Mouse (Mus musculus) layer of hippocampus, postnatal 14 days (tissue): ENCODE results near the gene Loxl3. TPM values are rescaled to one million over a fixed set of nuclear protein-coding genes. Genes with fewer than 3 reads are reported as not detected.

Experiments
- DNase-seq, 2 experiments: peaks; one replicate each; pipeline ENCODE4 v3.0.0; 2021 to 2022; ENCODE audit warnings: low spot score in 2 of 2, mixed read lengths in 1 of 2
- total RNA-seq, 2 experiments: library from RNA; stranded (reverse); gene quantifications; 2 replicates each; pipeline ENCODE4 v1.2.3; 2021

Loxl3 gene
- total RNA-seq, 2 experiments from 2014 or later: 2.3 to 3.8 TPM

DNA sequence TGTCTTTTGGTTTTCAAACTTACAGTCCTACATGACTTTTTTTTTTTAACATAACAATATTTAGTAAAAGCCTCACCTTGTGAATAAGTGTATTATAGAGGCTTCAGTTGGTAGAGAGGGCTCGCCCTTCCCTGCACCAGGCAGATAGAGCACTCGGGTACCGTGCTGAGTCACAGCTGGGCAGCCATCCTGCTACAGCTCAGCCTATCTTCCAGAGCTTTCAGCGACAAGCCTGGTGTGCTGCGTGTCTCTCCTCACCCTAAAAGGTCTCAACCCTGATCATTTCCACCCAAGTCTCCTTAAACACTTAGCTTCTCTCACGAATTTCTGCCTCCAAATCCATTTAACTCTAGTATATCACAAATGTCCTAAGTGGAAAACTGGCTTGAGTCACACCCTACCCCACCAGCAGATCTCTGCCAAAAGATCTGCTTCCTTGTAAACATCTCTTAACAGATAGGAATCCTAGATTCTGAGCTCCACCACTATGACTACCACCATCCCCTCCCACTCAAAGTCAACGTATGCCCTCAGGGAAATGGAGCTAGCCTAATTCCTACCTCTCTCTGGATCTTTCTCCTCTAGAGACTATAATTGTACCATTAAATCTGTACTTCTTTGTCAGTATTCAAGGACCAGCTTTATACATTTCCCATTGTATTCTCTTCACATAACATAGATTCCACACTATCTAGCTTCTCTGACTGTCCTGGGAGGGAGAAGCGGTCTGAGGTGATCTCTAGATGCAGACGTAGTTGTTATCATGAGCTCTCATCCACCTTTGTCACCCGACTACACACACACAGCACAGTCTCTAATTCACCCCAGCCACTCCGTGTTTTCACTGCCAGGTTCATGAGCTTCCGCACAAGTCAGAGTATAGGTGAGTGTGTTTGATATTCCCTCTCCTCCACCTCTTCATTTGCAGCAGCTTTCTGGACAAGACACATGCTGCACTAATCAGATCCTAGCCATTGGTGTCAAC is 19.2 kb upstream of the Loxl3 start:
- DNase-seq: no peak

GRCm38 (mm10) chr6:83015749-83016148 is 18.2 kb upstream of the Loxl3 start:
- DNase-seq: no peak

DNA sequence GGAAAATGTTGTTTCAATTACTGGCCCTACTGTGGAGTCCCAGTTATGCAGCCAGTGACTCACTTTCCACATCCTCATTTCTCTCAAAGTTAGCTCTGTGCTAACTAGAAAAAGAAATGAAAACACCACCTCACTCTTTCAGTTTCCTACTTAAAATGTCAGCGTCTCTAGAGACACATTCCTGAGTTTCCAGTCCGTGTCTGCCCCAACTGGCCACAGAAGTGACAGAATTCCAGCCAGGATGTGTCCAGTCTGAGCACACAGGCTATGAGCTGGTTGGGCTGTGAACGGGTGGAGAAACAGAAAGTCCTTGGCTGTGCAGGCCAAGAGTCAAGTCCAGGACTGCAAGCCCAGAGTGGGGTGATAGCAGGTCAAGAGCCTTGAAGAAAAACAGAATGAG is 16.8 kb upstream of the Loxl3 start:
- no peak for DNase-seq

- DNase-seq: no peak
These were observed 14.9 kb upstream of the Loxl3 start for GRCm38 (mm10) chr6:83019044-83019443.

DNA sequence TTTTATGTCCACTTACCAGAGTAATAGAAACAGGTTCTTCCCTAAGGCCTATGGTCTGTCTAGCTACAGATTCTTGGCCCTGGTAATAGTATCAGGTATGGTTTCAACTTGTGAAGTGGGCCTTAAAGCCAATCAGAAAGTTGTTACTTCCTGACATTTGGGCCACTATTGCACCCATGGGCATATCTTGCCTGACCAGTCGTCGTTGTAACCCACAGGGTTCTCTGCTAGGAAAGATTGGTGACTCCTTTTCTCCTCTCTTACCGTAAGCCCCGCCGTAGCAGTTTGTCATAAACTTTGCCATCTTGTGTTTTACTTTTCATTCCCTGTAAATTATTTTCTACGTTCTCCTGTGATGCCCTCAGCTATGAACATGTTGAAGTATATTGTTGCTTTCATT is 13.9 kb upstream of the Loxl3 start:
- DNase-seq: no peak

DNA sequence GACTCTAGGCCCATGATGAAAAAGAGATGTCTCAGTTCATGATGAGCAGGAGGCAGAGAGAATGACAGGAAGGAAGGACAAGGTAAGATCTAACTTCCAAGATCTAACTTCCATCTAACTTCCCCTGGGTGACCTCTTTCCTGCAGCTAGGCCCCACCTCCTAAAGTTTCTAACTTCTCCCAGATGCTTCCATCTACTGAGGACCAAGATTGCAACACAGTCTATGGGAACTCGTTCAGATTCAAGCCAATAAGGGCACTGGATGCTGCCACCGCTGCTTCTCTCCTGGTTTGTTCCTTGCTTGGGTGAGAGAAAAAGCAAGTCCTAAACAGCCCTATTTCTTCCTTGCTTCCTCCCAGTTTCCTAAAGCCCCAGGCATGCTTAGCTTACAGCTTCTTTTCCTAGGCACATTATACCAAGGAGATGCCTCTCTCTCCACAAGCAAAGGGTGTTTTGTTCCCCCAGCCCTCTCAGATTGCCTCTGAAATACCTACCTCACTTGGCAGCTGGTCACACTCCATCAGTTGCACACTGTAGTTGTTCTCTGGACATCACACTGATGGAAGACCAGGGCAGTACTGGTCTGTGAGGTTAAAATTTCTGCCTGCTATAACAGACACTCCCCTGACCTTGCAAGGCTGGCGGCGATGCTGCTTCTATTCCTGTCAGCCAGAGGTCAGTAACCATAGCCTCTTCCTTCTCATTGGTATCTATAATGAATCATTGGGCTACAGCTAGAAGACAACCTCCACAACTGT is 13.0 kb upstream of the Loxl3 start:
- DNase-seq: no peak

GRCm38 (mm10) chr6:83023008-83023407 is 11.0 kb upstream of the Loxl3 start:
- no peak for DNase-seq

GRCm38 (mm10) chr6:83023786-83024185 is 10.2 kb upstream of the Loxl3 start:
- DNase-seq: no peak

DNA sequence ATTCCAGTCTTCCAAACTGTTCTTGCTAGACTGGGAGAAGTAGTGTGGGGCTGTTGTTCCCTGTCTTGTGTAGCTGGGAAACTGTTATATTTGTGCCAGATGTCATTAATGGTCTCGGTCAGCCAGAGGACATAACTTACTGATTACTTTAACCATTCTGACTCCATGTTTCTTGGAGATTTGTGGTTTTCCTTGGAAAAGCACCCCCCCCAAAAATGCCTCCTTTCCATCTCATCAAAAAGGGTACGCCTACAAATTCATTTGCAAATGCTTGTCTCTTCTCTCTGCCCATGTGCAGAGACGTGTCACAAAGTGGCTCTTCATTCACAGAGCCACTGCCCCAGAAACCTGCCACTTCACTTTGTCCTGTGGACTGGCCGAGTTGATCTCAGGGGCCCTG is 9.6 kb upstream of the Loxl3 start:
- DNase-seq: no peak

DNA sequence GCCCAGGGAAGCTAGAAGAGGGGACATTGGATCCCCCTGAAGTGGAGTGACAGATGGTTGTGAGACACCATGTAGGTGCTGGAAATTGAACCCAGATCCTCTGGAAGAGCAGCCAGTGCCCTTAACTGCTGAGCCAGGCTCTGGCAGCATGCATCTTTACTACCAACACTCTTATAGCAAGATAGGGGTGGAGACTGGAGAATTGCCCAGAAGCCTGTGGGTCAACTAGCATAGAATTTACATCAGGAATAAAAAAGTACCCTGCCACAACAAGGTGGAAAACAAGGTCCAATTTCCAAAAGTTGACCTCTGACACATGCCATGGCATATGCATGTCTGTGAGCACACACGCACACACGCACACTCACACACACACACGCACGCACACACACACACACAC is 8.8 kb upstream of the Loxl3 start:
- DNase-seq: no peak

DNA sequence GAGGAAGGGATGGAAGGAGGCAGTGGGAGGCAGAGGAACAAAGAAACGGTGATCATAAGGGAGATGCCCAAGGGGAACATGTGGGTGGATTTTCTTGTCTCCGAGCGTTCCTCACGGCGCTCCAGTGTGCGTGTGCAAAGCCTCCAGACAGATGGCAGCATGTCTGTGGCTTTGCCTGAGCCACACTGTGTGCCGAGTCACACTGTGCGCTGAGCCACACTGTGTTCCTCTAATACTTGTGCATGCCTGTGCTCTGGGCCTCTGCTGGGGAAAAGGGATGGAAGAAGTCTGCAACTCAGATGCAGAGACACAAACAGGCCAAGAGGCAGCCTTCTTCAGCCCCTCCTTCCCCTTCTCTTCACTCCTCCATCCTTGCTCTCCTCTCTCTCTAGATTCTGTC is 6.7 kb upstream of the Loxl3 start:
- DNase-seq: no peak

- DNase-seq: no peak
These were observed 6.3 kb upstream of the Loxl3 start for GRCm38 (mm10) chr6:83027706-83028105.

- no peak for DNase-seq
These were observed 4.2 kb upstream of the Loxl3 start for GRCm38 (mm10) chr6:83029777-83030176.

- no peak for DNase-seq
These were observed 2.9 kb upstream of the Loxl3 start for GRCm38 (mm10) chr6:83031111-83031510.

- DNase-seq: no peak
These were observed 1.9 kb upstream of the Loxl3 start for GRCm38 (mm10) chr6:83031921-83032590.

DNA sequence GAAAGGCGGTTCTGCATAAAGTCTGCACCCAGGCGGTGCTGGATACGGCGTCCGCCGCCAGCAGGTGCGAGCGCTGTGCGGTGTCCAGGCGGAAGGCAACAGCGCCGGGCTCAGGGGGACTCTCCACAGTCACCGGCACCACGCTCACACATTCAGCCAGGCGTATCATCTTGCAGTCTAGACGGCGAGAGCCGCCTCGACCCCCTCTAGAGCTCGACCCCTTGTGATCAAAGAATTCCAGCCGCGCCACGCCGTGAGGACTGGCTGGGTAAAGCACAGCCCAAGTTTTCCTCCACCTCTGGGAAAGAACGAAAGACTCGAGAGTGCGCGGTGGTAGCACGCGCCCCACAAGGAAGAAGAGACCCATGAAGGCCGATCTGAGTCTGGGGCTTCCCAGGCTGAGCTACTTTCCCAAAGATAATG is 1.2 kb upstream of the Loxl3 start:
- DNase-seq: no peak

GRCm38 (mm10) chr6:83034463-83035055 is 586 bp downstream of the Loxl3 start:
- DNase-seq: no peak

- no peak for DNase-seq
These were observed 3.2 kb downstream of the Loxl3 start for GRCm38 (mm10) chr6:83037188-83037587.

DNA sequence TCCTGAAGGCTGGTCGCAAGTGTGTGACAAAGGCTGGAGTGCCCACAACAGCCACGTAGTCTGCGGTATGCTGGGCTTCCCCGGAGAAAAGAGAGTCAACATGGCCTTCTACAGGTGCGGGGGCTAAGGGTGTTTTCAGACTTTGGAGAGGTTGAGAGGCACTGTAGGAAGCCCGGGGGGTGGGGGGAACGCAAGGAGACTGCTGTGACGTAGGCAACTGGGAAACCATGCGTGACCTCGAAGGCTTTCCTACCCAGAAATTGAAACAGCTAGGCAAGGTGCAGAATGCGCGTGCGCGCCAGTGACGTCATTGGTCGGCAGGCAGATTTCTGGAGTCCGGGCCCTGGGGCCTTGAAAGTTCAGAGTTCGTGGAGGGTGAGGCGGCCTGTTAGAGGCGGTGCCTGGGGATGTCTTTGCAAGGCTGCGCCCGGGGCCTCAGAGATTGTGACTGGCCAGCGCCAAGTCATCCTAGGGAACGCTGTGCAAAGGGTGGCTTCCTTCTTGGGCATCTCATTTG is 4.6 kb downstream of the Loxl3 start:
- DNase-seq: peak; percentile 83 to 84

- no peak for DNase-seq
These were observed 6.6 kb downstream of the Loxl3 start for GRCm38 (mm10) chr6:83040601-83041000.

DNA sequence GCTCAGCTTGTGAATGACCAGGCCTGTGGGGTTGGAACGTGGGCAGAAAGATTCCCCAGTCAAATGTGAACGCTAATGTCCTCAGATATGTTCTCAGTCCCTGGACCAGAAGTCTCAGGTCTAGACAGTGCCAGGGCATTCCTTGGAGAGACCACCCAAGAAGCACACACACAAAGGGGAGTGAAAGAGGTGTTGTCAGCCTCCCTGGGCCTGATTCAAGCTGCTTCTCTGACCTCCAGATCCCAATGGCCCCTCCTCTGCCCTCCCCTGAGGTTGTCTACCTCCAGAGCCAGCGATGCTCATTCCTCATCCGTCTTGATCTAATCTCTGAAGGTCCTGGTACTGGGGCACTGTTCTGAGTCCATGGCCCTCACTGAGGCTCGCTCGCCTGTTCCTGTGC is 9.6 kb downstream of the Loxl3 start:
- no peak for DNase-seq
